Mouse (Mus musculus) myocyte (in vitro differentiated cells): ENCODE results near the gene Ddx27. TPM values are rescaled to one million over a fixed set of nuclear protein-coding genes. Genes with fewer than 3 reads are reported as not detected.

Experiments
- H3K27me3 ChIP-seq: one replicate; pipeline ENCODE4 v1.6.1; 2011; ENCODE audit not compliant: control insufficient read depth, insufficient read depth, insufficient read length
- H3K36me3 ChIP-seq: one replicate; pipeline ENCODE4 v1.6.1; 2011; ENCODE audit not compliant: control insufficient read depth, insufficient read depth
- H3K4me2 ChIP-seq: one replicate; pipeline ENCODE4 v1.6.1; 2011; ENCODE audit warnings: low read depth, control low read depth
- H3K4me3 ChIP-seq: one replicate; pipeline ENCODE4 v1.5.1; 2011; ENCODE audit warnings: mild to moderate bottlenecking, control low read depth, moderate library complexity
- H3K79me2 ChIP-seq: one replicate; pipeline ENCODE4 v1.6.1; 2011; ENCODE audit not compliant: control insufficient read depth, insufficient read depth
- H3ac ChIP-seq: one replicate; pipeline ENCODE4 v1.6.1; 2011; ENCODE audit not compliant: control insufficient read depth, insufficient read length
- CEBPB ChIP-seq: IDR thresholded peaks from 2 replicates; pipeline ENCODE4 v1.6.1; 2011; ENCODE audit warnings: mild to moderate bottlenecking, moderate library complexity; ENCODE audit not compliant: poor library complexity, insufficient read depth, severe bottlenecking
- E2F4 ChIP-seq: IDR thresholded peaks from one replicate; pipeline ENCODE4 v1.6.1; 2011; ENCODE audit warnings: mild to moderate bottlenecking, control low read depth, moderate library complexity; ENCODE audit not compliant: insufficient read depth
- MAX ChIP-seq: IDR thresholded peaks from one replicate; pipeline ENCODE4 v1.6.1; 2011; ENCODE audit warnings: low read depth, mild to moderate bottlenecking, control low read depth
- MYOD1 ChIP-seq, 3 experiments: IDR thresholded peaks; one replicate each; pipeline ENCODE4 v1.6.1; 2011; ENCODE audit warnings: control low read depth in 2 of 3, low read depth in 2 of 3, mild to moderate bottlenecking in 2 of 3, moderate library complexity in 1 of 3; ENCODE audit not compliant: insufficient read length in 2 of 3, control insufficient read depth in 1 of 3
- MYOG ChIP-seq, 3 experiments: IDR thresholded peaks; one replicate each; pipeline ENCODE4 v1.6.1; 2011; ENCODE audit warnings: control low read depth in 2 of 3, low read depth in 2 of 3, mild to moderate bottlenecking in 2 of 3; ENCODE audit not compliant: insufficient read length in 2 of 3, control insufficient read depth in 1 of 3, insufficient read depth in 1 of 3
- POLR2A ChIP-seq: IDR thresholded peaks from one replicate; pipeline ENCODE4 v1.6.1; 2011; ENCODE audit warnings: low read depth, mild to moderate bottlenecking, control low read depth, moderate library complexity; ENCODE audit not compliant: insufficient read length
- POLR2AphosphoS2 ChIP-seq: IDR thresholded peaks from one replicate; pipeline ENCODE4 v1.6.1; 2011; ENCODE audit warnings: low read depth, control low read depth; ENCODE audit not compliant: insufficient read length
- REST ChIP-seq: IDR thresholded peaks from one replicate; pipeline ENCODE4 v1.6.1; 2011; ENCODE audit warnings: mild to moderate bottlenecking, control low read depth, moderate library complexity; ENCODE audit not compliant: insufficient read depth, insufficient read length
- SRF ChIP-seq: IDR thresholded peaks from one replicate; pipeline ENCODE4 v1.6.1; 2011; ENCODE audit warnings: low read depth; ENCODE audit not compliant: control insufficient read depth, insufficient read length
- TCF12 ChIP-seq: IDR thresholded peaks from one replicate; pipeline ENCODE4 v1.6.1; 2011; ENCODE audit warnings: mild to moderate bottlenecking, control low read depth; ENCODE audit not compliant: poor library complexity, insufficient read depth, severe bottlenecking
- TCF3 ChIP-seq: IDR thresholded peaks from one replicate; pipeline ENCODE4 v1.6.1; 2011; ENCODE audit warnings: low read depth, control low read depth; ENCODE audit not compliant: insufficient read length
- USF1 ChIP-seq: IDR thresholded peaks from one replicate; pipeline ENCODE4 v1.6.1; 2011; ENCODE audit warnings: low read depth, mild to moderate bottlenecking, control low read depth, moderate library complexity
- polyA plus RNA-seq: library from polyadenylated mRNA; unstranded; fragments of >200 nt; fragmentation: generic; extraction: Trizol; gene quantifications from one replicate; pipeline ENCODE4 v1.2.1, GENCODE M21; 2012; ENCODE audit warnings: missing spikeins

Gene Ddx27
- polyA plus RNA-seq, 1 experiment = 46.9 TPM

- Histone ChIP-seq H3K36me3 (no peaks in the 10 kb centered on the region), H3ac (no peak overlapping the region), H3K4me3 (no peak overlapping the region), H3K4me2 (no peak overlapping the region), H3K79me2 (peaks cover 96% of the 10 kb centered on the region), H3K27me3 (no peaks in the 10 kb centered on the region)
- TF ChIP-seq TCF3 (no peak), MAX (no peak), MYOG (IDR thresholded peaks at IDR 0.05; ENCODE audit: control insufficient read depth in 1 of 3, insufficient read depth in 1 of 3, insufficient read length in 2 of 3, low read depth in 2 of 3) (no peak), TCF12 (no peak), CEBPB (no peak), POLR2A (no peak)
These were observed 34.8 kb upstream of the Ddx27 start for GRCm38 (mm10) chr2:166980161-166980560.

GRCm38 (mm10) chr2:166983351-166983894, 31.6 kb upstream of the Ddx27 start:
- no peaks in the 10 kb centered on the region for H3K27me3 ChIP-seq
- no peak for TF ChIP-seq TCF3
- TF ChIP-seq USF1 = no peak
- TF ChIP-seq MYOD1 (IDR thresholded peaks at IDR 0.05; ENCODE audit: control insufficient read depth in 1 of 3, insufficient read length in 2 of 3, low read depth in 2 of 3) = no peak
- no peak for TF ChIP-seq POLR2A
- TF ChIP-seq REST = no peak
- no peaks in the 10 kb centered on the region for H3K36me3 ChIP-seq
- H3K4me2 ChIP-seq = no peak overlapping the region
- no peak overlapping the region for H3K4me3 ChIP-seq
- H3ac ChIP-seq = no peak overlapping the region
- H3K79me2 ChIP-seq = peaks cover 93% of the 10 kb centered on the region

GRCm38 (mm10) chr2:166990861-166991260, 24.1 kb upstream of the Ddx27 start:
- Histone ChIP-seq H3K79me2 (peaks cover 95% of the 10 kb centered on the region), H3ac (no peak overlapping the region), H3K36me3 (no peaks in the 10 kb centered on the region), H3K4me3 (no peak overlapping the region), H3K27me3 (no peaks in the 10 kb centered on the region), H3K4me2 (no peak overlapping the region)
- no peak for TF ChIP-seq POLR2AphosphoS2
- no peak for TF ChIP-seq CEBPB
- TF ChIP-seq SRF = no peak
- TF ChIP-seq USF1 = no peak
- no peak for TF ChIP-seq MAX
- no peak for TF ChIP-seq MYOD1 (IDR thresholded peaks at IDR 0.05; ENCODE audit: control insufficient read depth in 1 of 3, insufficient read length in 2 of 3, low read depth in 2 of 3)
- TF ChIP-seq TCF3 = no peak
- TF ChIP-seq E2F4 = no peak
- no peak for TF ChIP-seq TCF12
- no peak for TF ChIP-seq REST
- TF ChIP-seq MYOG (IDR thresholded peaks at IDR 0.05; ENCODE audit: control insufficient read depth in 1 of 3, insufficient read depth in 1 of 3, insufficient read length in 2 of 3, low read depth in 2 of 3) = no peak
- TF ChIP-seq POLR2A = no peak

- Histone ChIP-seq H3ac (no peak overlapping the region), H3K4me3 (no peak overlapping the region), H3K79me2 (peaks cover 84% of the 10 kb centered on the region), H3K4me2 (peak overlapping the region; percentile 21), H3K27me3 (no peaks in the 10 kb centered on the region), H3K36me3 (no peaks in the 10 kb centered on the region)
- no peak for TF ChIP-seq SRF
- TF ChIP-seq POLR2A = no peak
- no peak for TF ChIP-seq POLR2AphosphoS2
- peak; percentile 87 for TF ChIP-seq CEBPB
- TF ChIP-seq MYOD1 (IDR thresholded peaks at IDR 0.05; ENCODE audit: control insufficient read depth in 1 of 3, insufficient read length in 2 of 3, low read depth in 2 of 3) = no peak
- no peak for TF ChIP-seq MYOG (IDR thresholded peaks at IDR 0.05; ENCODE audit: control insufficient read depth in 1 of 3, insufficient read depth in 1 of 3, insufficient read length in 2 of 3, low read depth in 2 of 3)
- TF ChIP-seq E2F4 = no peak
- no peak for TF ChIP-seq TCF12
- TF ChIP-seq REST = no peak
These were observed 23.0 kb upstream of the Ddx27 start for GRCm38 (mm10) chr2:166991945-166992344.

- peak overlapping the region; percentile 63 for H3K4me3 ChIP-seq
- TF ChIP-seq TCF12 = no peak
- no peak for TF ChIP-seq CEBPB
- TF ChIP-seq E2F4 = no peak
- TF ChIP-seq USF1 = no peak
- TF ChIP-seq REST = no peak
- no peak for TF ChIP-seq SRF
- TF ChIP-seq MYOG (IDR thresholded peaks at IDR 0.05; ENCODE audit: control insufficient read depth in 1 of 3, insufficient read depth in 1 of 3, insufficient read length in 2 of 3, low read depth in 2 of 3) = no peak
- no peaks in the 10 kb centered on the region for H3K36me3 ChIP-seq
- peak overlapping the region; percentile 98 for H3ac ChIP-seq
- no peaks in the 10 kb centered on the region for H3K27me3 ChIP-seq
- H3K79me2 ChIP-seq = peaks cover 55% of the 10 kb centered on the region
- peak overlapping the region; percentile 89 for H3K4me2 ChIP-seq
These were observed 19.8 kb upstream of the Ddx27 start for GRCm38 (mm10) chr2:166995021-166995795.
